Mouse (Mus musculus): ENCODE data around the gene Arhgef25. TPM values are rescaled to one million over a fixed set of nuclear protein-coding genes. Genes with fewer than 3 reads are reported as not detected.

Arhgef25 gene
- polyA plus RNA-seq, 1 experiment, result 9.2 TPM

DNA sequence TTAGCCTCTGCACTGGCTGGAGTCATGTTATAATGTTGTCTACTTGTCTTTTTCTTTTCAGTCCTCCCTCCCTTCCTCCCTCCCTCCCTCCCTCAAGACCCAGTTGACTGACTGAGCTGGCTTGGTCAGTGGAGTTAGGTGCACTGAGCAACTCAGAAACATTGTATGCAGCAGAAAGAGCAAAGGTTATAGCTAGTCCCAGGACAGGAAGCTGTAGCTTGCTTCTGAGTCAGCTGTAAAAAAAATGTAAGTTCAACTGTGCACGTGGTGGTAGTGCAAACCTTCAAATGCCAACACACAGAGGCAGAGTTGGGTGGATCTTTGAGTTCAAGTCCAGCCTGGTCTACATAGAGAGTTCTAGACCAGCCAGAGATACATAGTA lies 24.5 kb upstream of the Arhgef25 start:
- no peak overlapping the region for H3K4me3 ChIP-seq (ENCODE audit: insufficient read depth, low read depth, low read length)
- WGBS, result 13% methylated on average over 1 of the region's 1 CpGs
- no peaks in the 10 kb centered on the region for H3K36me3 ChIP-seq (ENCODE audit: control insufficient read depth, insufficient read depth, low read length)
- no peaks in the 10 kb centered on the region for H3K27me3 ChIP-seq (replicated peaks; ENCODE audit: control insufficient read depth, insufficient read depth, low read length)
- DNase-seq, result no peak
- H3K27ac ChIP-seq (ENCODE audit: insufficient read depth, low read depth, low read length), result no peak overlapping the region
- H3K4me1 ChIP-seq (ENCODE audit: control insufficient read depth, insufficient read depth, low read length), result peaks cover 8% of the 10 kb centered on the region; the same call in 1 of the 2 replicates
- TF ChIP-seq CTCF (conservative IDR thresholded peaks at IDR 0.05; ENCODE audit: insufficient read depth, insufficient read length, low read depth, low read length), result no peak
- TF ChIP-seq POLR2A (IDR thresholded peaks at IDR 0.05; ENCODE audit: low read depth, low read length), result no peak

DNA sequence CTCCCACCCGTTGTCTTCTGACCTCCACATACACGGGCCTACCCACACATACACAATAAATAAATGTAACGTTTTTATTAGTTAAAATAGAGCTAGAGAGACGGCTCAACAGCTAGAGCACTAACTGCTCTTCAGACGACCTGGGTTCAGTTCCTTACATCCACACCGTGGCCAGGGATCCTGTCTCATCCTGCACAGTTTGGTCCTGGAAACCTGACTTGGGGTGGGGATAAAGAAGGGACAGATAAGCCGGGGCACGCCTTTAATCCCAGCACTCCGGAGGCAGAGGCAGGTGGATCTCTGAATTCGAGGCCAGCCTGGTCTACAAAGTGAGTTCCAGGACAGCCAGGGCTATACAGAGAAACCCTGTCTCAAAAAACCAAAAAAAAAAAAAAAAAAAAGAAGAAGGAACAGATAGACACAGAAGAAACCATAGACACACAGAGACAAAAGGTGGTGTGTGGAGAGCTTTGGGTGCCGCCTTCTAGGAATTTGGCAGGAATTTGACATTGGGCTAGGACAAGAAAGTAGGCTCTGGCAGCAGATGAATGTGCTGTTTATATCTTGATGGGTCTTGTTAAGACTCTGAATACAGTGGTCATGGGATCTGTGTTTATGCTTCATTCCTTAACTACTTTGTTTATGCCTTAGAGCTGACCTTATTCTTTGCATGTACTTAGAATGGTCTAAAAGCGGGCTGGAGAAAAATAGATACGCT lies 24.0 kb upstream of the Arhgef25 start:
- Histone ChIP-seq H3K36me3 (ENCODE audit: control insufficient read depth, insufficient read depth, low read length) (no peaks in the 10 kb centered on the region), H3K27ac (ENCODE audit: insufficient read depth, low read depth, low read length) (no peak overlapping the region), H3K4me3 (ENCODE audit: insufficient read depth, low read depth, low read length) (no peak overlapping the region), H3K4me1 (ENCODE audit: control insufficient read depth, insufficient read depth, low read length) (peaks cover 8% of the 10 kb centered on the region; the same call in 1 of the 2 replicates), H3K27me3 (replicated peaks; ENCODE audit: control insufficient read depth, insufficient read depth, low read length) (no peaks in the 10 kb centered on the region)
- 78% methylated on average over 13 of the region's 13 CpGs for WGBS
- no peak for DNase-seq
- TF ChIP-seq POLR2A (IDR thresholded peaks at IDR 0.05; ENCODE audit: low read depth, low read length), result no peak
- no peak for TF ChIP-seq CTCF (conservative IDR thresholded peaks at IDR 0.05; ENCODE audit: insufficient read depth, insufficient read length, low read depth, low read length)

DNA sequence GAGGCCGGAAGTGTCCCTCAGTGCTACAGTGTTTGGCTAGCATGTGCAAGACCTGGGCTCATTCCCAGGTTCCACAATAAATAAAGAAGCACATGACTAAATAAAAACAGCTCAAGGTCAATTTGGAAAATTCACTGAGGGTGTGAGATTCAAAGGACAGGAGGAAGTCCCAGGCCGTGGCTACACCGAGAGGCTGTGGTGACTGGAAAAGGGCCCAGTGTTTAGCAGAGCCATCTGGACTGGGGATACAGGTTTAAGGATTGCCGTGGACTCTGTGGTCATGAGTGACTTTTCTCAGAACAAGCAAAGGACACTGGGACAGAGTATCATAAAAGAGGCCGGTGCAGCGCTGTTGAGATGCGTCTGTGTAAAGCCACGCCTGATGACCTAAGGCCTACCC lies 23.4 kb upstream of the Arhgef25 start:
- Histone ChIP-seq H3K36me3 (ENCODE audit: control insufficient read depth, insufficient read depth, low read length) (no peaks in the 10 kb centered on the region), H3K4me1 (ENCODE audit: control insufficient read depth, insufficient read depth, low read length) (peaks cover 8% of the 10 kb centered on the region; the same call in 1 of the 2 replicates), H3K27ac (ENCODE audit: insufficient read depth, low read depth, low read length) (peak overlapping the region; percentile 19; the same call in 1 of the 2 replicates), H3K4me3 (ENCODE audit: insufficient read depth, low read depth, low read length) (no peak overlapping the region), H3K27me3 (replicated peaks; ENCODE audit: control insufficient read depth, insufficient read depth, low read length) (no peaks in the 10 kb centered on the region)
- TF ChIP-seq POLR2A (IDR thresholded peaks at IDR 0.05; ENCODE audit: low read depth, low read length) (no peak), CTCF (conservative IDR thresholded peaks at IDR 0.05; ENCODE audit: insufficient read depth, insufficient read length, low read depth, low read length) (no peak)
- WGBS, result 79% methylated on average over 8 of the region's 8 CpGs
- DNase-seq, result no peak

DNA sequence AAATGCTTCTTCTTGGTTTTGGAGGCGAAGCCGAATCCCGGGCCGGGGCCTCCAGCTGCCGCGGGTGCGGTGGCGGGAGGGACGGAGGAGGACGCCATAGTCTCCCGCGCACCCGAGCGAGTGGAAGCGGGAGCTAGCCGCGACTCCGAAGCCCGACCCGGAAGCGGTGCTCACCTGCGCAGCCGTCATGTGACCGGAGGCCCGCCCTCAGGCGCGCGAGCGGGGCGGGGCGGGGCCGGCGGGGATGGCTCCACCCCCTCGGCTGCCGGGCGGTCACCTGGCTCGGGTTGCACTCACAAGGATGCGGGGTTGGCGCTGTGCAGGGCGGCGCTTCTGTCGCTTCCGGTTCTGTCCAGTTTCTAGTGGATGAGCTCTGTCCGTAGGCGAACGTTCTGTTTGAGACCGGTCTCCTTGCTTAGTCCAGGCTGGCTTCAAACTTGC lies 21.6 kb upstream of the Arhgef25 start, which contains the start of gene Pip4k2c:
Pip4k2c (minus strand) TSS at position 172 of the 441 bp plus-strand sequence.
- Histone ChIP-seq H3K4me3 (ENCODE audit: insufficient read depth, low read depth, low read length) (peak within 1 kb of the TSS; percentile 59), H3K4me1 (ENCODE audit: control insufficient read depth, insufficient read depth, low read length) (peaks cover 8% of the 10 kb centered on the region; the same call in 1 of the 2 replicates), H3K36me3 (ENCODE audit: control insufficient read depth, insufficient read depth, low read length) (no peaks in the 10 kb centered on the region), H3K27ac (ENCODE audit: insufficient read depth, low read depth, low read length) (peak within 1 kb of the TSS; percentile 77), H3K27me3 (replicated peaks; ENCODE audit: control insufficient read depth, insufficient read depth, low read length) (no peaks in the 10 kb centered on the region)
- peak; percentile 46 for TF ChIP-seq POLR2A (IDR thresholded peaks at IDR 0.05; ENCODE audit: low read depth, low read length)
- TF ChIP-seq CTCF (conservative IDR thresholded peaks at IDR 0.05; ENCODE audit: insufficient read depth, insufficient read length, low read depth, low read length), result no peak
- peak; percentile 97 for DNase-seq
- WGBS, result under 1% methylated on average over 47 of the region's 47 CpGs

DNA sequence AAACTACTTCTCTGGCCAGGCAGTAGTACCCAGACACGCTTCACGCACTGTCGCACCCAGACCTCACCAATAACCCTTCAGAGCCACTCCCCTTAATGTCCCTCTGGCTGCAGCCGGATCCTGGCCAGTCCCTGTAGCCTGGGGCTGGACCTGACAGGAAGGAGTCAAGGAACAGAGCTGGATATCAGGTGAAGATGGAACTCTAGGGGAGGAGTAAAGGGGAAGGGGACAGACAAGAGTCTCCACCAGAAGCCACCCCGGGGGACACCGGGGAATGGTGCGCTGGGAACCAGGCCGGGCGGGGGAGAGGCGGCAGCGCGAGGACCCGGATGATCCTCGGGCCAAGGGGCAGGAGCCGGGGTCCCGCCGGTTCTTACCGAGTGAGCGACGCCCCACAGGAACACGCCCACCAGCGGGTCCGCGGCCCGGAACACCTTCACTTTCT lies 21.1 kb upstream of the Arhgef25 start:
- DNase-seq, result peak; percentile 94
- Histone ChIP-seq H3K36me3 (ENCODE audit: control insufficient read depth, insufficient read depth, low read length) (no peaks in the 10 kb centered on the region), H3K27ac (ENCODE audit: insufficient read depth, low read depth, low read length) (peak overlapping the region; percentile 77), H3K4me3 (ENCODE audit: insufficient read depth, low read depth, low read length) (peak overlapping the region; percentile 59), H3K27me3 (replicated peaks; ENCODE audit: control insufficient read depth, insufficient read depth, low read length) (no peaks in the 10 kb centered on the region), H3K4me1 (ENCODE audit: control insufficient read depth, insufficient read depth, low read length) (peaks cover 8% of the 10 kb centered on the region; the same call in 1 of the 2 replicates)
- under 1% methylated on average over 25 of the region's 25 CpGs for WGBS
- TF ChIP-seq POLR2A (IDR thresholded peaks at IDR 0.05; ENCODE audit: low read depth, low read length), result no peak
- TF ChIP-seq CTCF (conservative IDR thresholded peaks at IDR 0.05; ENCODE audit: insufficient read depth, insufficient read length, low read depth, low read length), result no peak

DNA sequence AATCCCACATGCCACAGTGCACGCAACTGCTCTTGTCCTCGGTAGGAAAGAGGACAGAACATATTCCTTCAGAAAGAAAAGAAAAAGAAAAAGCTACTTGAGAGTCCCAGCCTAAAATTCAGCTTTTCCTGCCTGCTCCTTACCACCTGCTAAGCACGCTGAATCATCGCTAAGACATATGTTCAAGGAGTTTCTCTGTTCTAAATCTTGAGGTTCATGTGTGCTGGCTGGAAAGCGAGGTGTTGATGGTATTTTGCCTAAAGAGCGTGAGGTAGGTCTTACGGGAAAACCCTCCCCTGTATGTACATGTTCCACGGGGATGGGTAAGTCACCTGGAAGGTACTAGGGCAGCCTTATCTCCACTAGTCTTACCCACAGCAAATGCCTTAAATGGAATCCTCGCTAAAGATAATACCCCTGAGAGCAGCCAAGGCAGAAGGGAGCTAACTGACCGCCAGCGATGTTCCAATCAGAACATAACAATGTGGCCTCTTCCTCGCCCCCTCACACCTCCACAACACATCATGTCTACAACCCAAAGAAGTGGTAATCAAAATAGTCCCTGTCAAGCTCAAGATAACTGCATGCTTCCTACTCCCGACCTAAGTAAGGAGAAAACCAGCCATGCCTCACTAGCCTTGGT lies 20.2 kb upstream of the Arhgef25 start:
- Histone ChIP-seq H3K36me3 (ENCODE audit: control insufficient read depth, insufficient read depth, low read length) (no peaks in the 10 kb centered on the region), H3K4me3 (ENCODE audit: insufficient read depth, low read depth, low read length) (peak overlapping the region; percentile 59), H3K4me1 (ENCODE audit: control insufficient read depth, insufficient read depth, low read length) (peaks cover 8% of the 10 kb centered on the region; the same call in 1 of the 2 replicates), H3K27ac (ENCODE audit: insufficient read depth, low read depth, low read length) (peak overlapping the region; percentile 77), H3K27me3 (replicated peaks; ENCODE audit: control insufficient read depth, insufficient read depth, low read length) (no peaks in the 10 kb centered on the region)
- TF ChIP-seq CTCF (conservative IDR thresholded peaks at IDR 0.05; ENCODE audit: insufficient read depth, insufficient read length, low read depth, low read length), result no peak
- no peak for TF ChIP-seq POLR2A (IDR thresholded peaks at IDR 0.05; ENCODE audit: low read depth, low read length)
- 72% methylated on average over 13 of the region's 13 CpGs for WGBS
- no peak for DNase-seq

DNA sequence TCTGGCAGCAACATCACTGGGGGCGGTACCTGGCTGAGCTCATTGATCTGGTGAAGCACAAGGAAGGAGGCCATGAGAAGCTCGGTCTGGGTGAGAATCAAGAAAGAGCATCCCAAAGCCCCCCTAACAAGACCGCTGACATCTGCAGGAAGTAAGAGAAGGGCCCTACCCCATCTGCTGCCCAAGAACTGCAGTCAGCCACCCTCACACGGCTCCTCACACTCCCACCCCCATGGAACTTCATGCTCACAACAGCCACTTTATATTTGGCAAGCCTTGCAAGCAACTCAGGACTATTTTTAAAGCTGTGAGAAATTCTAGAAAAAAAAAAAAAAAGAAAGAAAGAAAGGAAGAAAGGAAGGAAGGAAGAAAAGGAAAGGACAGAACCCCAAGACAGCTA lies 19.0 kb upstream of the Arhgef25 start:
- Histone ChIP-seq H3K27ac (ENCODE audit: insufficient read depth, low read depth, low read length) (no peak overlapping the region), H3K4me1 (ENCODE audit: control insufficient read depth, insufficient read depth, low read length) (peaks cover 8% of the 10 kb centered on the region; the same call in 1 of the 2 replicates), H3K27me3 (replicated peaks; ENCODE audit: control insufficient read depth, insufficient read depth, low read length) (no peaks in the 10 kb centered on the region), H3K36me3 (ENCODE audit: control insufficient read depth, insufficient read depth, low read length) (peaks cover 1% of the 10 kb centered on the region; the same call in 1 of the 2 replicates), H3K4me3 (ENCODE audit: insufficient read depth, low read depth, low read length) (no peak overlapping the region)
- no peak for TF ChIP-seq POLR2A (IDR thresholded peaks at IDR 0.05; ENCODE audit: low read depth, low read length)
- TF ChIP-seq CTCF (conservative IDR thresholded peaks at IDR 0.05; ENCODE audit: insufficient read depth, insufficient read length, low read depth, low read length), result no peak
- 67% methylated on average over 4 of the region's 4 CpGs for WGBS
- no peak for DNase-seq

Measured in kidney, adult 2 months (tissue).